ENCODE assay signal across 8 mouse cellular contexts in genomic region chr2:155811821-155812396, GRCm38 (mm10). TPM values are rescaled to one million over a fixed set of nuclear protein-coding genes. Genes with fewer than 3 reads are reported as not detected.
DNase-seq lines count a peak whose midpoint lies in the region; ATAC-seq and TF ChIP-seq lines count a peak whose summit lies in the region.

No protein-coding gene starts in this region.

- no peaks in the 10 kb centered on the region for H3K9me3 ChIP-seq in heart, embryonic 12.5 days (replicated peaks)

- H3K9ac ChIP-seq in heart, adult 2 months (ENCODE audit: low read depth, low read length) = no peak overlapping the region
- no peak overlapping the region for H3K9ac ChIP-seq in heart, embryonic 12.5 days

- no peaks in the 10 kb centered on the region for H3K4me1 ChIP-seq in heart, adult 2 months (ENCODE audit: control insufficient read depth, insufficient read depth, low read length)
- H3K4me1 ChIP-seq in heart, embryonic 12.5 days (replicated peaks) = no peaks in the 10 kb centered on the region
- no peaks in the 10 kb centered on the region for H3K4me1 ChIP-seq in spleen, adult 2 months (ENCODE audit: control insufficient read depth, insufficient read depth, insufficient read length)

- H3K4me2 ChIP-seq in heart, embryonic 12.5 days = no peak overlapping the region

- no peak overlapping the region for H3K4me3 ChIP-seq in heart, adult 2 months
- no peak overlapping the region for H3K4me3 ChIP-seq in heart, embryonic 12.5 days
- H3K4me3 ChIP-seq in spleen, adult 2 months (ENCODE audit: extremely low read depth, insufficient read depth, insufficient read length) = no peak overlapping the region

- 49% methylated on average over 16 of the region's 16 CpGs for WGBS in heart, adult 2 months
- whole genome bisulfite sequencing in heart, embryonic 12.5 days = 43% methylated on average over 16 of the region's 16 CpGs
- WGBS in spleen, adult 2 months = 44% methylated on average over 16 of the region's 16 CpGs

- TF ChIP-seq EP300 in heart, adult 2 months (IDR thresholded peaks at IDR 0.05; ENCODE audit: insufficient read depth, low read depth, low read length) = 0 out of 2 replicates have a peak, but pooled peaks have one; percentile 69

- H3K36me3 ChIP-seq in heart, adult 2 months (ENCODE audit: control insufficient read depth, insufficient read depth, low read length) = no peaks in the 10 kb centered on the region
- H3K36me3 ChIP-seq in heart, embryonic 12.5 days = no peaks in the 10 kb centered on the region
- H3K36me3 ChIP-seq in spleen, adult 2 months (ENCODE audit: control insufficient read depth, insufficient read depth, low read length) = no peaks in the 10 kb centered on the region

- ATAC-seq in heart, embryonic 12.5 days (ENCODE audit: insufficient number of reproducible peaks, low FRiP score) = no peak

- TF ChIP-seq CTCF in heart, adult 2 months (IDR thresholded peaks at IDR 0.05) = peak; percentile 96
- TF ChIP-seq CTCF in spleen, adult 2 months (IDR thresholded peaks at IDR 0.05; ENCODE audit: extremely low read depth, insufficient read depth, insufficient read length, insufficient replicate concordance) = peak; percentile 92; the same call in 1 of the 2 replicates

- H3K79me2 ChIP-seq in heart, adult 2 months (replicated peaks; ENCODE audit: control insufficient read depth, insufficient read depth, low read length) = no peaks in the 10 kb centered on the region

- peak; percentile 63 to 81 for DNase-seq in heart, adult 2 months
- peak; percentile 83 for DNase-seq in WW6 (ENCODE audit: low read depth, low spot score)
- peak; percentile 97 to 99 for DNase-seq in cerebellum, postnatal 36 days
- peak; percentile 71 for DNase-seq in gastrocnemius, postnatal 14 days
- DNase-seq in layer of hippocampus, postnatal 10 days (ENCODE audit: low spot score in 2 of 2) = peak; percentile 82 to 85
- peak; percentile 89 for DNase-seq in lung, postnatal 36 days
- DNase-seq in spleen, adult 2 months (ENCODE audit: low read depth in 1 of 2, low spot score in 2 of 2) = peak; percentile 35 to 71

- H3K27ac ChIP-seq in heart, adult 2 months = no peak overlapping the region
- no peak overlapping the region for H3K27ac ChIP-seq in heart, embryonic 12.5 days (ENCODE audit: poor library complexity, severe bottlenecking)
- H3K27ac ChIP-seq in spleen, adult 2 months (ENCODE audit: insufficient read depth, low read length) = no peak overlapping the region

- intact Hi-C loops in heart, adult 2 months (cut with DNase I) = no loop called here
- intact Hi-C loops in gastrocnemius, postnatal 14 days (cut with DNase I; ENCODE audit: low total_unique reads) = no loop called here

- H3K27me3 ChIP-seq in heart, adult 2 months (ENCODE audit: control insufficient read depth, insufficient read depth, low read length) = no peaks in the 10 kb centered on the region
- 0 out of 2 replicates have a peak, but pooled peaks cover 9% of the 10 kb centered on the region for H3K27me3 ChIP-seq in heart, embryonic 12.5 days (replicated peaks)
- no peaks in the 10 kb centered on the region for H3K27me3 ChIP-seq in spleen, adult 2 months (ENCODE audit: control insufficient read depth, insufficient read depth, low read length)

- TF ChIP-seq POLR2A in heart, adult 2 months (IDR thresholded peaks at IDR 0.05; ENCODE audit: insufficient read depth, low read depth, low read length) = no peak
- no peak for TF ChIP-seq POLR2A in spleen, adult 2 months (IDR thresholded peaks at IDR 0.05; ENCODE audit: low read depth, low read length)

RNA-seq across cellular contexts. Expression of gene BC029722, which starts 7.3 kb away (rescaled TPM):
- 10 to 100 TPM; 25.4 to 28.9 TPM for total RNA-seq in heart, adult 2 months (2021)
- 41.0 and 43.7 TPM in 2 replicates for polyA plus RNA-seq in heart, adult 2 months (2012; rRNA removed)
- 8.9 and 9.4 TPM in 2 replicates for polyA plus RNA-seq in heart, embryonic 12.5 days (2016; fragmentation: Nextera tagmentation; extraction: Ambion mirVana)
- 10 to 100 TPM; 17.8 to 19.3 TPM for total RNA-seq in gastrocnemius, postnatal 14 days (2021)
- total RNA-seq in layer of hippocampus, postnatal 10 days (2021) = 10 to 100 TPM; 37.2 to 38.1 TPM
- 31.9 and 43.7 TPM in 2 replicates for polyA plus RNA-seq in spleen, adult 2 months (2012; rRNA removed)

RNA-seq across cellular contexts. Expression of gene Eif6, which starts 14.8 kb away (rescaled TPM):
- total RNA-seq in heart, adult 2 months (2021) = 10 to 100 TPM; 51.2 to 52.3 TPM
- polyA plus RNA-seq in heart, adult 2 months (2012; rRNA removed) = 40.1 and 51.4 TPM in 2 replicates
- 110 and 116 TPM in 2 replicates for polyA plus RNA-seq in heart, embryonic 12.5 days (2016; fragmentation: Nextera tagmentation; extraction: Ambion mirVana)
- 10 to 100 TPM; 48.0 to 48.3 TPM for total RNA-seq in gastrocnemius, postnatal 14 days (2021)
- 10 to 100 TPM; 73.4 to 83.1 TPM for total RNA-seq in layer of hippocampus, postnatal 10 days (2021)
- polyA plus RNA-seq in spleen, adult 2 months (2012; rRNA removed) = 77.0 and 90.7 TPM in 2 replicates

RNA-seq across cellular contexts. Expression of gene Fam83c, which starts 22.7 kb away (rescaled TPM):
- total RNA-seq in heart, adult 2 months (2021) = not detected
- polyA plus RNA-seq in heart, adult 2 months (2012; rRNA removed) = not detected in 2 replicates
- 0.06 and 0.15 TPM in 2 replicates for polyA plus RNA-seq in heart, embryonic 12.5 days (2016; fragmentation: Nextera tagmentation; extraction: Ambion mirVana)
- total RNA-seq in gastrocnemius, postnatal 14 days (2021) = not detected
- not detected for total RNA-seq in layer of hippocampus, postnatal 10 days (2021)
- not detected in 2 replicates for polyA plus RNA-seq in spleen, adult 2 months (2012; rRNA removed)

RNA-seq across cellular contexts. Expression of gene Mmp24, which starts 36.8 kb away (rescaled TPM):
- not detected for total RNA-seq in heart, adult 2 months (2021)
- 0.06 TPM in 1 of 2 replicates, not detected in the other for polyA plus RNA-seq in heart, adult 2 months (2012; rRNA removed)
- 0.05 TPM in 1 of 2 replicates, not detected in the other for polyA plus RNA-seq in heart, embryonic 12.5 days (2016; fragmentation: Nextera tagmentation; extraction: Ambion mirVana)
- under 1 TPM in 1 of 2 experiments, not detected in 1; 0.08 TPM for total RNA-seq in gastrocnemius, postnatal 14 days (2021)
- total RNA-seq in layer of hippocampus, postnatal 10 days (2021) = 10 to 100 TPM; 64.1 to 67.5 TPM
- 0.01 TPM in 1 of 2 replicates, not detected in the other for polyA plus RNA-seq in spleen, adult 2 months (2012; rRNA removed)
